Mouse (Mus musculus) thymus, adult 2 months (tissue): Measurements from ENCODE around the gene Hps5. TPM values are rescaled to one million over a fixed set of nuclear protein-coding genes. Genes with fewer than 3 reads are reported as not detected.

Experiments used
- DNase-seq: peaks from one replicate; pipeline ENCODE4 v3.0.0; 2021
- H3K27ac ChIP-seq: fragments of 200-500 bp; 2 replicates; pipeline ENCODE4 v1.5.1; 2012; ENCODE audit warnings: low read length, control low read depth; ENCODE audit not compliant: control insufficient read depth, insufficient read depth
- H3K27me3 ChIP-seq: fragments of 200-500 bp; 2 replicates; pipeline ENCODE4 v1.6.1; 2012; ENCODE audit warnings: mild to moderate bottlenecking, low read length, moderate library complexity, mixed read lengths; ENCODE audit not compliant: control insufficient read depth, insufficient read depth
- H3K36me3 ChIP-seq: fragments of 200-500 bp; 2 replicates; pipeline ENCODE4 v1.6.1; 2012; ENCODE audit warnings: mild to moderate bottlenecking, low read length, moderate library complexity; ENCODE audit not compliant: control insufficient read depth, insufficient read depth
- H3K4me1 ChIP-seq: fragments of 200-500 bp; replicated peaks from 2 replicates; pipeline ENCODE4 v1.6.1; 2012; ENCODE audit warnings: low read length; ENCODE audit not compliant: control insufficient read depth, insufficient read depth
- H3K4me3 ChIP-seq: fragments of 200-500 bp; 2 replicates; pipeline ENCODE4 v1.5.1; 2012; ENCODE audit warnings: mild to moderate bottlenecking, low read length, control low read depth, moderate library complexity; ENCODE audit not compliant: control insufficient read depth, insufficient read depth
- CTCF ChIP-seq: fragments of 200-500 bp; IDR thresholded peaks from 2 replicates; pipeline ENCODE4 v1.5.1; 2012; ENCODE audit warnings: mild to moderate bottlenecking, control low read depth, low read length, moderate library complexity, borderline replicate concordance; ENCODE audit not compliant: control insufficient read depth, poor library complexity, insufficient read depth; ENCODE audit errors: extremely low read depth
- POLR2A ChIP-seq: fragments of 200-500 bp; IDR thresholded peaks from 2 replicates; pipeline ENCODE4 v1.6.1; 2012; ENCODE audit warnings: mild to moderate bottlenecking, low read length, control low read depth, moderate library complexity; ENCODE audit not compliant: control insufficient read depth, poor library complexity, insufficient read depth; ENCODE audit errors: extremely low read depth
- WGBS: fragments of 180-500 bp; shearing (Covaris S2); methylation state at CpG from one replicate; pipeline ENCODE4 v1.1.7; 2018; 5-methylcytosine and 5-hydroxymethylcytosine counted together
- polyA plus RNA-seq: library from polyadenylated mRNA; depleted of rRNA; stranded (reverse); fragments of >200 nt; gene quantifications from 2 replicates; pipeline ENCODE4 v1.2.3, GENCODE M21; 2012

Hps5 gene
- polyA plus RNA-seq, 1 experiment = 21.4 TPM

DNA sequence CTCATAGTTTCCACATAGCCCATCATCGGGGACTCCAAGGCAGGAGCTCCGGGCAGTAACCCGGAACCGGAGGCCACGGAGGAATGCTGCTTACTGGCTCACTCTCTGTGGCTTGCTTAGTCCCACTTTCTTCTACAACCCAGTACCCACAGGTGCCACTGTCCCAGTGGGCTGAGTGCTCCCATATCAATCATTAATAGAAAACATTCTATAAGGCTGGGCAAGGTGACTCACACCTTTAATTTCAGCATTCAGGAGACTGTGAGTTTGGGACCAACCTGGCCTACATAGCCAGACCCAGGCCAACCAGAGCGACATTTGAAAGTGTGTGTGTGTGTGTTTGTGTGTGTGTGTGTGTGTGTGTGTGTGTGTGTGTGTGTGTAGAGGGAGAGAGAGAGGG, 72.5 kb downstream of the Hps5 start:
- no peak overlapping the region for H3K27ac ChIP-seq
- H3K27me3 ChIP-seq = no peaks in the 10 kb centered on the region
- TF ChIP-seq CTCF (no peak), POLR2A (no peak)
- H3K4me3 ChIP-seq = no peak overlapping the region
- no peak for DNase-seq
- 97% methylated on average over 6 of the region's 6 CpGs for WGBS
- no peaks in the 10 kb centered on the region for H3K4me1 ChIP-seq
- no peaks in the 10 kb centered on the region for H3K36me3 ChIP-seq

GRCm38 (mm10) chr7:46720460-46720859, 75.4 kb downstream of the Hps5 start:
- Histone ChIP-seq H3K4me3 (no peak overlapping the region), H3K27ac (no peak overlapping the region), H3K4me1 (no peaks in the 10 kb centered on the region), H3K36me3 (no peaks in the 10 kb centered on the region), H3K27me3 (no peaks in the 10 kb centered on the region; the same call in 1 of the 2 replicates)
- no peak for DNase-seq
- TF ChIP-seq CTCF (no peak), POLR2A (no peak)
- 70% methylated on average over 9 of the region's 9 CpGs for WGBS

GRCm38 (mm10) chr7:46719526-46719925, 76.3 kb downstream of the Hps5 start:
- TF ChIP-seq CTCF (no peak), POLR2A (no peak)
- DNase-seq = no peak
- H3K27me3 ChIP-seq = no peaks in the 10 kb centered on the region; the same call in 1 of the 2 replicates
- H3K27ac ChIP-seq = no peak overlapping the region
- 89% methylated on average over 7 of the region's 7 CpGs for WGBS
- H3K4me3 ChIP-seq = no peak overlapping the region
- no peaks in the 10 kb centered on the region for H3K36me3 ChIP-seq
- no peaks in the 10 kb centered on the region for H3K4me1 ChIP-seq

DNA sequence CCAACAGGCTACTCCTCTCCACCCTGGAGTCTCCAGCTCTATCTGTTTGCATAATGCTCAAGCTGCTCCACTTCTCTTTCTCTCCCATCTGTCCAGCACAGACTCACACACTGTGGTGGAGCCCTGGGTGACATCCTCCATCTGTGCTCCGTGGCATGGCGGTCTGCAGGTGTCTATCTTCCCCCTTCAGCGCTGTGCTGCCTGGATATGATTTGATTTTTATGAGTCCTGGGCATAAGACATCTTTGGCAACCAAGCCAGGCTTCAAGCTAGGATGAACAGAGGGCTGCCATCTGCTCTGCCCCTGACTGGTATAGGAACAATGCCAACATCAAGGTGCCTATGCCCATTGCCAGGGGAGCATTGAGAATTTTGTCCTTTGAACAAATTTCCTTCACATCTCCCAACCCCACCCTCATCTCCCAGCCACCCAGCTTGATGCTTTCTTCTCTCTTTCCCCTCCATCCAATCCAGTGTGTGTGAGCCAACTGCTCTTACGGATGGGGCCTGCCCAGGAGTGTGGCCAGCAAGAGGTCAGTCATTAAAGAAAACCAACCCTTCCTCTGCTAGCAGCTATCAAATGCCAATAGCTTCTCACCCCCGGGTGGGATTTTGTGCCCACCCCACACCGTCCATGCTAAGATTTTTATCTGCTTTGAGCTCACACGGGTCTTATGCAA, 77.1 kb downstream of the Hps5 start:
- DNase-seq = no peak
- Histone ChIP-seq H3K4me1 (no peaks in the 10 kb centered on the region), H3K4me3 (no peak overlapping the region), H3K27ac (no peak overlapping the region), H3K27me3 (no peaks in the 10 kb centered on the region; the same call in 1 of the 2 replicates), H3K36me3 (no peaks in the 10 kb centered on the region)
- 86% methylated on average over 7 of the region's 7 CpGs for WGBS
- no peak for TF ChIP-seq POLR2A
- no peak for TF ChIP-seq CTCF

- H3K4me1 ChIP-seq = peaks cover 6% of the 10 kb centered on the region
- H3K27me3 ChIP-seq = no peaks in the 10 kb centered on the region; the same call in 1 of the 2 replicates
- no peak overlapping the region for H3K4me3 ChIP-seq
- DNase-seq = no peak
- WGBS = 22% methylated on average over 5 of the region's 5 CpGs
- no peak overlapping the region for H3K27ac ChIP-seq
- no peaks in the 10 kb centered on the region for H3K36me3 ChIP-seq
- TF ChIP-seq CTCF = no peak
- TF ChIP-seq POLR2A = no peak
These were observed 79.0 kb downstream of the Hps5 start for GRCm38 (mm10) chr7:46716897-46717296.

- no peak for TF ChIP-seq POLR2A
- TF ChIP-seq CTCF = no peak
- H3K27me3 ChIP-seq = no peaks in the 10 kb centered on the region; the same call in 1 of the 2 replicates
- WGBS = 94% methylated on average over 5 of the region's 5 CpGs
These were observed 80.3 kb downstream of the Hps5 start, which contains the start of gene Saa3 for GRCm38 (mm10) chr7:46715600-46715999. Saa3 (minus strand) TSS chr7:46715700.

More at GRCm38 (mm10) chr7:46715600-46715999, 80.3 kb downstream of the Hps5 start, which contains the start of gene Saa3:
- Histone ChIP-seq H3K27ac (no peak within 1 kb of the TSS), H3K4me3 (no peak within 1 kb of the TSS), H3K4me1 (peaks cover 6% of the 10 kb centered on the region), H3K36me3 (no peaks in the 10 kb centered on the region)
- no peak for DNase-seq
